Mouse (Mus musculus): ENCODE measurements around the gene Cnfn.
A peak's percentile ranks its signal among the peaks of the same experiment; 100 is the strongest.
"Not testable (repeated sequence)": the region's sequence is repeated elsewhere in the genome, so short reads cannot be mapped to it uniquely, and the experiment has no call there.

Gene Cnfn

DNA sequence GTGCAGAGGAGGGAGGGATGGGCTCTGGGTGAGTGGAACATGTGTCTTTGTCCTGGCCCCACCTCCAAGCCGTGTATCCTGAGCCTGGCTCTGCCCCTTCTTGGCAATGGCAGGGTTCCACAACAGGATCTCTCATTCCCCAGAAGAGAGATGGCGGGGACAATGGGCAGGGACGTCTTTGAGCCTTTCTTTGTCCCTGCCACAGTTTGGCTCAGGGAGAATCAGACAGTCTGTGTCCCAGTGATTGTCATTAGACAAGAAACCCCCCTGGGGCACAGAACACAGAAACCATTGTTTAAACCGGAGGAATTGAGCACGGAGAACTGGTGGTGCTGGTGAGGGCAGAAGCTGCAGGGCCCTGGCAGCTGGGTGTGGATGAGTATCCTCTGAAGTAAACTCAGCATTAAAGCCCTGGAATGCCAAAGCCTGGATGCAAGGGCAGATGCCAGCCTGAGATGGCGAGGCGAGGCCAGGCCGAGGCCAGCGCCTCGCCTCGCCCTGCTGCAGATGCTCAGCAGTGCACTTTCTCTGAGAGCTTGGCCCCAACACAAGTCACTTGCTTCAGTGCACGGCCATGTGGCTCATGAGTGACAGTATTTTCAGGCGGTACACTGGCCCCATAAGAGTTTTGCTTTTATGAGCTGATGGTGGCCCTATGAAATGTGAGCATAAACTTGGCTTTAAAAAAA, 3.4 kb downstream of the Cnfn start:
- peak; percentile 25 for DNase-seq (ENCODE audit: low read depth)

DNA sequence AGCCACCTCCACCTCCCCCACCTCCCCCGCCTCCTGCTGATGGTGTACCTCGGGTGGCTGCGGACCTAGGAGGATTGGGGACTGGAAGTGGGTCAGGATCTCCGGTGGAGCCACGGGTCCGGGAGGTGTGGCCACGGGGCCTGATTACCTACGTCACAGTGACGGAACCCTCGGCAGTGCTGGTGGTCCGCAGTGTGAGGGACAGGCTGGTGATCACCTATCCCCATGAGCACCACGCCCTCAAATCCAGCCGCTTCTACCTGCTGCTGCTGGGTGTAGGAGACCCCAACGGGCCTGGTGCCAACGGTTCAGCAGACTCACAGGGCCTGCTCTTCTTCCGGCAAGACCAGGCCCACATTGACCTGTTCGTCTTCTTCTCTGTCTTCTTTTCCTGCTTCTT, 5.9 kb downstream of the Cnfn start:
- no peak for DNase-seq (ENCODE audit: low read depth)

DNA sequence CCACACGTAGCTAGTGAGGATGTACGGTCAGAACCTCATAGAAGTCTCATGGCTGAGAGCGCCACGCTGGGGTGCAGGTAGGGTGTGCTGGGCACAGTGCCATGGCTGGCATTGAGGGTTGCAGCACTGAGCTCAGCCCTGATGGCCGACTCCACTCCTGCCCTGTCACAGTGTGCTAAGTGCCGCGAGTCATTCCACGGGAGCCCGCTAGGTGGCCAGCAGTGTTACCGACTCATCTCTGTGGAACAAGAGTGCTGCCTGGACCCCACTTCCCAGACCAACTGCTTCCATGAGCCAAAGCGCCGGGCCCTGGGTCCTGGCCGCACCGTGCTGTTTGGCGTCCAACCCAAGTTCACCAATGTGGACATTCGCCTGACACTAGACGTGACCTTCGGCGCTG, 6.4 kb downstream of the Cnfn start:
- peak; percentile 31 for DNase-seq (ENCODE audit: low read depth)

DNA sequence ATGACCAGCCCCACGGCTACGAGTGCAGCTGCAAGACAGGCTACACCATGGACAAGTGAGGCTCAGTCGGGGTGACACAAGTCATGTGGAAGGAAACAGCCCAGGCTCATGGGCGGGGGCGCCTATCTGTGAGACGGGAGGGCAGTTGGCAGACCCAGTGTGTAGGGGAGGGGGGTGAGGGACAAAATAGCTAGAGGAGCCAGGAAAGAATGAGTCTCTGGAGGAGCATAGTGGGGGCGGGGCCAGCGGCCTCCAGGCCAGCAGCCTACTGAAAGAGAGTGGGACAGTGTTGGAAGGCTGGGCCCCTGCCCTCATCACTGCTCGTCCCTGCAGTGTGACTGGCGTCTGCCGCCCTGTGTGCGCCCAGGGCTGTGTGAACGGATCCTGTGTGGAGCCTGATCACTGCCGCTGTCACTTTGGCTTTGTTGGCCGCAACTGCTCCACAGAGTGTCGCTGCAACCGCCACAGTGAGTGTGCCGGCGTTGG, 10.8 kb downstream of the Cnfn start:
- no peak for DNase-seq (ENCODE audit: low read depth)

DNA sequence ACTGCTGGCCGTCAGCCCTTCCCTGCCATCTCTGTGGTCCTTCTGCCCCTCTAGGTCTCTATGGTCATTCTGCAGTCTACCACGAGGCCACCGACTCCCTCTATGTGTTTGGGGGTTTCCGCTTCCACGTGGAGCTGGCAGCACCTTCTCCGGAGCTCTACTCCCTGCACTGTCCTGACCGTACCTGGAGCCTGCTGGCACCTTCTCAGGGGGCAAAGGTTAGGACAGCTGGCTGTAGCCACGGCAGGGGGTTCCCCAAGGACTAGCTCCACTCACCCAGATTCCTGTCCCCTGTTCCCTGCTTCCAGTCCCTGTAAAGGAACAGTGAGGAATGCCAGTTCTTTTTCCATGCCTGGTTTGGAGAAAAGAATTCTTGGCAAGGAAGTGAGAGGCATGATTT, 20.7 kb downstream of the Cnfn start:
- DNase-seq (ENCODE audit: low read depth): no peak

DNA sequence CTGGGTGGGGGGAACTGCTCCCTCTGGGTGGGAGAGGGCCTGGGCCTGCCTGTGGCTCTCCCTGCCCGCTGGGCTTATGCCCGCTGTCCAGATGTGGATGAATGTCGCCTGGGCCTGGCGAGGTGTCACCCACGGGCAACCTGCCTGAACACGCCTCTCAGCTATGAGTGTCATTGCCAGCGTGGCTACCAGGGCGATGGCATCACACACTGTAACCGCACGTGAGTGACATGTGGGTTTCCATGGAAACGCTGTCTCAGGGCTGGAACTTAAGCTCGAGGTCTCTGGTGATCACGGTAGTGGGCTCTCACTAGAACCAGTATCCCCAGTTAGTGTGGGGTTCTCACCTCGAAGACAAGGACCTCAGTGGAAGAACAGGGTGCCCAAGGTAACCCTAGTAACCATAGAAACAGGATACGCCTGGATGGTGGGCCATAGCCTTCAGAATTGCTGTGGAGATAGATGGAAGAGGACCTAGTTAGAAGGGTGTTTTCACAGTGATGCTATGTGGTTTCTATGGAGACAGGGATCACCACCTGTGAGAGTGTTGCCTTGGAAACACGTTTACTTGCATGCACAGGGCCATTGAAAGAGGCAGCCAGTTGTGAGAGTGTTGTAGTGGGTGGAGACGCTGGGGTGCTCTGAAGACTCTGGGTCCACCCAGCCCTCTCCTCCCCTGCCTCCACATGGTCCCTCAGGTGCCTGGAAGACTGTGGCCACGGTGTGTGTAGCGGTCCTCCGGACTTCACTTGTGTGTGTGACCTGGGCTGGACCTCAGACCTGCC, 28.3 kb downstream of the Cnfn start:
- DNase-seq (ENCODE audit: low read depth): no peak

DNA sequence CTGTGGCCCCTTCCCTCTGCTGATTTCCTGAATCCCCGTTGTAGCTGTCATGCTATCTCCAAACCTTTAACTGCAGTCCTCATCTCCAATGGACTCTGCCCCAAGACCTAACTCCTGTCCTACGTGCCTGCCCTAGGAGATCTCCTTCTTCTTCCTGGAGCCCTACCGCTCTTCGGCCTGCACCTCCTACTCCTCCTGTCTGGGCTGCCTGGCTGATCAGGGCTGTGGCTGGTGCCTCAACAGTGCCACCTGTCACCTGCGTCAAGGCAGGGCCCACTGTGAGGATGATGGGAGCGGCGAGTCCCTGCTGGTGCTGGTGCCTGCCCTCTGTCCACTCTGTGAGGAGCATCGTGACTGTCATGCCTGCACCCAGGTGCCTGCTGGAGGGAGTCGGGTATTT, 30.2 kb downstream of the Cnfn start:
- no peak for DNase-seq (ENCODE audit: low read depth)

DNA sequence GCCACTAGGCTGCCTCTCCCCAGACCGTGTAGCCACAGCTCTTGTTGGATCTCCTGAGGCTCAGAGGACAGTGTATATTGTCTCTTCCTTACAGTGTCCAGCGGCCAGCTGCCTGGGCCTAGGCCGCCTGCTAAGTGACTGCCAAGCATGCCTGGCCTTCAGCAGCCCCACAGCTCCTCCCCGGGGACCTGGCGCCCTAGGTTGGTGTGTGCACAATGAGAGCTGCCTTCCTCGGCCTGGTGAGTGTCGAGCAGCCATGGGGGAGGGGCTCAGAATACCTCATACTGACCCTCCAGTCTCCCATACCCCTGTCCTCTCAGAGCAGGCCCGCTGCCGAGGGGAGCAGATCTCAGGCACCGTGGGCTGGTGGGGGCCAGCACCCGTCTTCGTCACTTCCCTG, 35.1 kb downstream of the Cnfn start:
- no peak for DNase-seq (ENCODE audit: low read depth)

DNA sequence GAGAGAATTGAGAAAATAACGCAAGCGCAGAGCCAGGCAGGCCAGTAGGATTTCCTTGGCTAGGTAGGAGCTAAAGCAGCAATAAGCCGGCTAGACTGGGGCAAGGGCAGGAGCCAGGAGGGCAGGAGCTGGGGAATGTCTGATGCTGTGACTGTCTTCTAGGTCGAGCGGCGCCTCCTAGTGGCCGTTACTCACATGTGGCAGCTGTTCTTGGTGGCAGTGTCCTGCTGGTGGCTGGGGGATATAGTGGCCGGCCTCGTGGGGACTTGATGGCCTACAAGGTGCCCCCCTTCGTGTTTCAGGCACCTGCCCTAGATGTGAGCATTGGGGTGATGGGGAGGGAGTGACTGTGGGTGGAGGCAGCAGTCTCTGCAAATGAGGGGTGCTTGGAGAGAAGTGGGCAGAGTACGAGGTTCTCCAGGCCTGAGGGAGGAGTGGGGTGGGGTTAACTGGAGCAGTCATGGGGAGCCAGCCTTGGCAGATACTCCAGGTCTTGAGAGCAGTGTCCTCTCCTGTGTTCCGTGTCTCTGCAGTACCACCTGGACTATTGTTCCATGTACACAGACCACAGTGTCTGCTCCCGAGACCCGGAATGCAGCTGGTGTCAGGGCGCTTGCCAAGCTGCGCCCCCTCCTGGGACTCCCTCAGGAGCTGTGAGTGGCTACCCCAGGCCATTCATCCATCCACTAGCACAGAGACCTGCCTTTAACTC, 35.8 kb downstream of the Cnfn start:
- peak; percentile 91 for DNase-seq (ENCODE audit: low read depth)

DNA sequence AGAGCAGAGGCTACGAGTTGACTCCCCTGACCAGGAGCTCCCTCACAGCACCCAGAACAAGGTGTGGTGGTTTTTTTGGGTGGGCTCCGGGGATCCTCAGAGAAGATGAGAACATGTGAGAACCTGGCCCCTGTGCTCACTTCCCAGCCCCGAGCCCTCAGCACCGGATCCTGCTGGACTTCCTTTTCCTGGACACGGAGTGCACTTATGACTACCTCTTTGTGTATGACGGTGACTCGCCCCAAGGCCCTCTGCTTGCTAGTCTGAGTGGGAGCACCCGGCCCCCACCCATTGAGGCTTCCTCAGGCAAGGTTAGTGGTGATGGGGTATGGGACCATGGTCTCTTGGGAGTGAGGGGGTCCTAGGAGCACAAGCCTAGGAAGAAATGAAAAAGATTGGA, 43.3 kb downstream of the Cnfn start:
- peak; percentile 55 for DNase-seq (ENCODE audit: low read depth)

DNA sequence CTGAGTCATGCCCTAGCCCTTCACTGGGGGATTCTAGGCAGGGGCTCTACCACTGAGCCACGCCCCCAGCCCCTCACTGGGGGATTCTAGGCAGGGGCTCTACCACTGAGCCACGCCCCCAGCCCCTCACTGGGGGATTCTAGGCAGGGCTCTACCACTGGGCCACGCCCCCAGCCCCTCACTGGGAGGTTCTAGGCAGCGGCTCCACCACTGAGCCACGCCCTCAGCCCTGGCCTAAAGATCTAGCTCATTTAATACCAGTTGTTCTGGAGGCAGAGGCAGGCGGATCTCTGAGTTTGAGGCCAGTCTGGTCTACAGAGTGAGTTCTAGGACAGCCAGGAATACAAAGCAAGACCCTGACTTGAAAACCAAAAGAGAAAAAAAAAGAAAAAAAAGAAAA, 44.1 kb downstream of the Cnfn start:
- DNase-seq (ENCODE audit: low read depth): not testable (repeated sequence)

DNA sequence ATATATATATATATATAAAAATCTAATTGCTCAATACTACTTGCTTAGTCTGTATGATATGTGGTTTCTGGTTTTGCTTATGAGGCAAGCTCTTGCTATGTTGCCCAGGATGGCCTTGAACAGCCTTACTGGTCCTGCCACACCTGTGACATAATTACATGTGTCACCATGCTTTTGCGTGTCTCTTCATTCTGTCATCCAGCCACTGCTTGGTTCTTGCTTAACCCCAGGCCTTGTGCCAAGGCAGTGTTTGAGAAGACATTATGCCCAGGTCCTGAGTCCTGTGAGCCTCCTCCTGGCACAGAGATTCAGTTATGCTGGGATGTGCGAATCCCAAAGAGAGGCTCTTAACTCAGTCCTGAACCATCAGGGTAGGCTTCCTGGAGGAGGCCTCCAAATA, 46.3 kb downstream of the Cnfn start:
- DNase-seq (ENCODE audit: low read depth): peak; percentile 60

DNA sequence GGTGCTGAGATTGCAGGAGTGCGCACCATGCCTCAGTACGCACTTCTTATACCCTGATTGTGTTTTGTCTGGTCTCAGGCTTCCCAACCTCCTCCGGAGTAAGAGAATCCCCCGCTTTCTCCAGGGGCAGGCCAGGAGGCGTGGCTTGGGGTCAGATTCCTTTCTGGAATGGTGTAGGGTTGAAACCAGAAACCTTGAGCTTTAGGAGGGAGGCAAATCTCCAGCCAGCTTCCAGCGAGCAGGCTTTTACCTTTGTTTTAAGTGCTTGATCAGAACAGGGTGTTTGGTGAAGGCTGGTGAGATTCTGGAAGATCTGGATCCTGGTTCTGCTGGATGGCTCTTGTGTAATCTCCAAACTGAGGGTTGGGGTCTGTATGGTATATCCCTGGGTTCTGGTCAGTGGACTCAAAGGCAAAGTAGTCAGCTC, 47.5 kb downstream of the Cnfn start:
- peak; percentile 91 for DNase-seq (ENCODE audit: low read depth)

Measured in NIH3T3 (cell line).